Mouse (Mus musculus) neural tube, embryonic 14.5 days (tissue): ENCODE results near the gene B3gat3. TPM values are rescaled to one million over a fixed set of nuclear protein-coding genes. Genes with fewer than 3 reads are reported as not detected.

Source experiments
- ATAC-seq: fragments of 200-750 bp; cut with Nextera tagmentation; 2 replicates; pipeline ENCODE4 v1.8.0; 2017; ENCODE audit warnings: low read depth, mild to moderate bottlenecking, moderate TSS enrichment, moderate library complexity
- H3K27ac ChIP-seq: fragments of 300-500 bp; sonication (generic); 2 replicates; pipeline ENCODE4 v1.5.1; 2014; ENCODE audit warnings: low read depth, mild to moderate bottlenecking, control low read depth, low read length, moderate library complexity, mixed read lengths
- H3K27me3 ChIP-seq: fragments of 300-500 bp; sonication (generic); 2 replicates; pipeline ENCODE4 v1.6.1; 2014; ENCODE audit warnings: low read length; ENCODE audit not compliant: control insufficient read depth, insufficient read depth
- H3K36me3 ChIP-seq: fragments of 300-500 bp; sonication (generic); 2 replicates; pipeline ENCODE4 v1.6.1; 2014; ENCODE audit warnings: low read length, mixed read lengths; ENCODE audit not compliant: control insufficient read depth, insufficient read depth
- H3K4me1 ChIP-seq: fragments of 300-500 bp; sonication (generic); 2 replicates; pipeline ENCODE4 v1.6.1; 2014; ENCODE audit warnings: low read length; ENCODE audit not compliant: control insufficient read depth, insufficient read depth
- H3K4me2 ChIP-seq: fragments of 300-500 bp; sonication (generic); 2 replicates; pipeline ENCODE4 v1.6.1; 2014; ENCODE audit warnings: mild to moderate bottlenecking, low read depth, low read length, control low read depth
- H3K4me3 ChIP-seq: fragments of 300-500 bp; sonication (generic); 2 replicates; pipeline ENCODE4 v1.5.1; 2014; ENCODE audit warnings: low read depth, low read length, control low read depth, mixed read lengths
- H3K9ac ChIP-seq: fragments of 300-500 bp; sonication (generic); replicated peaks from 2 replicates; pipeline ENCODE4 v1.6.1; 2014; ENCODE audit warnings: low read depth, mild to moderate bottlenecking, control low read depth, low read length, mixed read lengths
- H3K9me3 ChIP-seq: fragments of 300-500 bp; sonication (generic); 2 replicates; pipeline ENCODE4 v1.6.1; 2016; ENCODE audit warnings: low read length; ENCODE audit not compliant: control insufficient read depth
- WGBS: fragments of 180-500 bp; shearing (Covaris S2); extraction: QIAGEN DNeasy Blood & Tissue Kit; methylation state at CpG from one replicate; pipeline ENCODE4 v1.1.7; 2014; 5-methylcytosine and 5-hydroxymethylcytosine counted together
- polyA plus RNA-seq: library from polyadenylated mRNA; unstranded; fragments of >200 nt; fragmentation: Nextera tagmentation; extraction: Ambion mirVana; gene quantifications from 2 replicates; pipeline ENCODE4 v1.2.1, GENCODE M21; 2014

B3gat3 gene
- polyA plus RNA-seq, 1 experiment from 2014 or later, result 66.3 TPM

- no peak for ATAC-seq
- peaks cover 43% of the 10 kb centered on the region for H3K36me3 ChIP-seq
- peaks cover 20% of the 10 kb centered on the region for H3K4me1 ChIP-seq
- peak overlapping the region; percentile 24 for H3K4me2 ChIP-seq
- no peaks in the 10 kb centered on the region for H3K27me3 ChIP-seq
- H3K4me3 ChIP-seq, result no peak overlapping the region; the same call in 1 of the 2 replicates
- no peaks in the 10 kb centered on the region for H3K9me3 ChIP-seq
- H3K9ac ChIP-seq, result no peak overlapping the region; the same call in 1 of the 2 replicates
- WGBS, result 33% methylated on average over 5 of the region's 5 CpGs
- no peak overlapping the region for H3K27ac ChIP-seq
Observed at GRCm38 (mm10) chr19:8944750-8945149, 24.6 kb downstream of the B3gat3 start.

- Histone ChIP-seq H3K9me3 (no peaks in the 10 kb centered on the region), H3K4me2 (peak overlapping the region; percentile 24; the same call in 1 of the 2 replicates), H3K36me3 (peaks cover 46% of the 10 kb centered on the region), H3K27ac (no peak overlapping the region), H3K27me3 (no peaks in the 10 kb centered on the region), H3K4me3 (no peak overlapping the region; the same call in 1 of the 2 replicates), H3K4me1 (peaks cover 20% of the 10 kb centered on the region), H3K9ac (no peak overlapping the region; the same call in 1 of the 2 replicates)
- WGBS, result 91% methylated on average over 6 of the region's 6 CpGs
- ATAC-seq, result no peak
Observed at GRCm38 (mm10) chr19:8945251-8945650, 25.1 kb downstream of the B3gat3 start.

- H3K4me1 ChIP-seq, result peaks cover 14% of the 10 kb centered on the region; the same call in 1 of the 2 replicates
- WGBS, result 94% methylated on average over 7 of the region's 7 CpGs
- no peak for ATAC-seq
- H3K4me2 ChIP-seq, result no peak overlapping the region
- no peak overlapping the region for H3K4me3 ChIP-seq
- H3K27ac ChIP-seq, result no peak overlapping the region
- H3K9me3 ChIP-seq, result no peaks in the 10 kb centered on the region
- no peaks in the 10 kb centered on the region for H3K27me3 ChIP-seq
- H3K36me3 ChIP-seq, result peaks cover 63% of the 10 kb centered on the region
- H3K9ac ChIP-seq, result no peak overlapping the region
Observed at GRCm38 (mm10) chr19:8946929-8947328, 26.8 kb downstream of the B3gat3 start.

GRCm38 (mm10) chr19:8950190-8950589, 30.0 kb downstream of the B3gat3 start:
- Histone ChIP-seq H3K27ac (no peak overlapping the region), H3K4me1 (peaks cover 18% of the 10 kb centered on the region)
- WGBS, result 92% methylated on average over 5 of the region's 5 CpGs

GRCm38 (mm10) chr19:8952241-8952640, 32.1 kb downstream of the B3gat3 start:
- no peaks in the 10 kb centered on the region for H3K27me3 ChIP-seq
- peak overlapping the region; percentile 46; the same call in 1 of the 2 replicates for H3K9ac ChIP-seq
- no peak for ATAC-seq
- no peaks in the 10 kb centered on the region for H3K9me3 ChIP-seq
- 87% methylated on average over 9 of the region's 9 CpGs for WGBS
- H3K27ac ChIP-seq, result peak overlapping the region; percentile 86
- H3K4me3 ChIP-seq, result no peak overlapping the region
- peaks cover 41% of the 10 kb centered on the region for H3K36me3 ChIP-seq
- H3K4me1 ChIP-seq, result peaks cover 18% of the 10 kb centered on the region
- no peak overlapping the region for H3K4me2 ChIP-seq

More at GRCm38 (mm10) chr19:8950190-8950589, 30.0 kb downstream of the B3gat3 start:
- peaks cover 60% of the 10 kb centered on the region for H3K36me3 ChIP-seq
- H3K4me3 ChIP-seq, result no peak overlapping the region
- no peaks in the 10 kb centered on the region for H3K9me3 ChIP-seq
- no peak overlapping the region for H3K9ac ChIP-seq
- no peak for ATAC-seq
- no peaks in the 10 kb centered on the region for H3K27me3 ChIP-seq
- no peak overlapping the region for H3K4me2 ChIP-seq

GRCm38 (mm10) chr19:8953135-8954039, 33.2 kb downstream of the B3gat3 start, which contains the start of gene Tut1:
Gene Tut1, plus strand, starts transcription at chr19:8953847.
- Histone ChIP-seq H3K4me2 (peak within 1 kb of the TSS; percentile 91), H3K4me3 (peak within 1 kb of the TSS; percentile 84), H3K4me1 (peaks cover 18% of the 10 kb centered on the region), H3K9me3 (no peaks in the 10 kb centered on the region), H3K9ac (peak within 1 kb of the TSS; percentile 58), H3K27me3 (no peaks in the 10 kb centered on the region), H3K27ac (peak within 1 kb of the TSS; percentile 86), H3K36me3 (peaks cover 32% of the 10 kb centered on the region)
- ATAC-seq, result peak; percentile 97
- WGBS, result 2% methylated on average over 46 of the region's 46 CpGs

- ATAC-seq, result no peak
Observed at GRCm38 (mm10) chr19:8954171-8954570, 34.0 kb downstream of the B3gat3 start.

GRCm38 (mm10) chr19:8962256-8962655, 42.1 kb downstream of the B3gat3 start:
- no peaks in the 10 kb centered on the region for H3K27me3 ChIP-seq
- H3K27ac ChIP-seq, result no peak overlapping the region
- no peaks in the 10 kb centered on the region for H3K9me3 ChIP-seq
- ATAC-seq, result no peak
- peaks cover 5% of the 10 kb centered on the region; the same call in 1 of the 2 replicates for H3K4me1 ChIP-seq
- no peak overlapping the region for H3K4me2 ChIP-seq
- WGBS, result 100% methylated on average over 2 of the region's 2 CpGs
- H3K4me3 ChIP-seq, result no peak overlapping the region
- peaks cover 46% of the 10 kb centered on the region for H3K36me3 ChIP-seq
- no peak overlapping the region for H3K9ac ChIP-seq

More at GRCm38 (mm10) chr19:8954171-8954570, 34.0 kb downstream of the B3gat3 start:
- Histone ChIP-seq H3K27ac (peak overlapping the region; percentile 65), H3K4me1 (peaks cover 18% of the 10 kb centered on the region), H3K4me3 (peak overlapping the region; percentile 84), H3K9ac (peak overlapping the region; percentile 58), H3K9me3 (no peaks in the 10 kb centered on the region), H3K36me3 (peaks cover 26% of the 10 kb centered on the region), H3K4me2 (peak overlapping the region; percentile 91), H3K27me3 (no peaks in the 10 kb centered on the region)
- WGBS, result 8% methylated on average over 9 of the region's 9 CpGs

GRCm38 (mm10) chr19:8965075-8965474, 44.9 kb downstream of the B3gat3 start:
- Histone ChIP-seq H3K4me3 (no peak overlapping the region), H3K27ac (no peak overlapping the region), H3K9ac (no peak overlapping the region), H3K4me2 (no peak overlapping the region), H3K9me3 (no peaks in the 10 kb centered on the region), H3K27me3 (no peaks in the 10 kb centered on the region), H3K36me3 (peaks cover 36% of the 10 kb centered on the region), H3K4me1 (peaks cover 5% of the 10 kb centered on the region)
- WGBS, result 93% methylated on average over 11 of the region's 11 CpGs
- ATAC-seq, result no peak
